Mouse (Mus musculus): ENCODE data around the gene Chd6. TPM values are rescaled to one million over a fixed set of nuclear protein-coding genes. Genes with fewer than 3 reads are reported as not detected.

The Chd6 gene
- polyA plus RNA-seq, 1 experiment from 2014 or later: 39.4 TPM

DNA sequence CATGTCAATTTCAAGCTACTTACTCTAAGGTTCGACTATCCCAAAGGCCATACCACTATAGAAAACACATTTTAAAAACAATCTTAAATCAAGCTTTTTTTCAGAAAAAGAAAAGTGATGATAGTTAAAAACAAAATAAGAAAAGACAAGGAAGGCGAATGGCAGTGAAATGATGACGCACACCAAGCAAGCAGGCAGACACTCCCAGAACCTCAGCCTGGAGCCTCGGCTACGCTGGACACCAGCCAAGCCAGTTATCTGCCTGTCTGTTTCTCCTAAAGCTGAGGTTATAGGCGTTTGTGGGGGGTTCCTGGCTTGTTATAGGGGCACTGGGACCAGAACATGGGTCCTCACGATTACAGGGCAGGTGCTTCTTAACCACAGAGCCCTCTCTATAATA lies 76.5 kb downstream of the Chd6 start:
- 92% methylated on average over 7 of the region's 7 CpGs for WGBS
- DNase-seq (ENCODE audit: low spot score) (no peak), ATAC-seq (ENCODE audit: insufficient number of reproducible peaks, low FRiP score, low TSS enrichment, low read depth) (no peak)
- Histone ChIP-seq H3K36me3 (ENCODE audit: control insufficient read depth, insufficient read depth, low read length) (peaks cover 9% of the 10 kb centered on the region), H3K4me3 (ENCODE audit: low read depth, low read length) (no peak overlapping the region), H3K9ac (ENCODE audit: low read length) (no peak overlapping the region), H3K4me2 (ENCODE audit: low read depth, severe bottlenecking) (no peak overlapping the region), H3K4me1 (ENCODE audit: control insufficient read depth, insufficient read depth, low read length) (no peaks in the 10 kb centered on the region), H3K27me3 (ENCODE audit: control insufficient read depth, insufficient read depth, low read length) (no peaks in the 10 kb centered on the region), H3K27ac (replicated peaks; ENCODE audit: low read depth, low read length) (no peak overlapping the region), H3K9me3 (ENCODE audit: control insufficient read depth, low read length) (no peaks in the 10 kb centered on the region)

DNA sequence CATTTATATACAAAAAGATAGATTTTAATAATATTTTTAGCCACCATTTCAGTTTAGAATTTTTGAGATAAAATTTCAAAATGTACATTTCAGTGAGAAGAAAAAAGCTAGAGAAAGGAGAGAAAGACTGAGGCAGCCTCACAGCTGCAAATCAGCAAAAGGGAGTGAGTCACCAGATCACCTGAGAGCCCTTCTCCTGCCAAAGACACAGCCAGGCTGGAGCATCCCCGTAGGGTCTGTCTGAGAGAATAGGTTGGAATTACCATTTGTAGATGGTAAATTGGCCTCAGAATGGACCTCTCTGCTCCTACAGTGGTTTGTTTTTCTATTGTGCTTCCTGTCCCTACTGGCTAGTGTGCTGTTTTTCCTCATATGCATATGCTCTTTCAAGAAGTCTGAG lies 84.3 kb downstream of the Chd6 start:
- DNase-seq (ENCODE audit: low spot score) (no peak), ATAC-seq (ENCODE audit: insufficient number of reproducible peaks, low FRiP score, low TSS enrichment, low read depth) (no peak)
- H3K4me3 ChIP-seq (ENCODE audit: low read depth, low read length): no peak overlapping the region
- peaks cover 13% of the 10 kb centered on the region; the same call in 1 of the 2 replicates for H3K36me3 ChIP-seq (ENCODE audit: control insufficient read depth, insufficient read depth, low read length)
- no peaks in the 10 kb centered on the region for H3K27me3 ChIP-seq (ENCODE audit: control insufficient read depth, insufficient read depth, low read length)
- no peak overlapping the region for H3K4me2 ChIP-seq (ENCODE audit: low read depth, severe bottlenecking)
- H3K9me3 ChIP-seq (ENCODE audit: control insufficient read depth, low read length): no peaks in the 10 kb centered on the region
- no peak overlapping the region for H3K9ac ChIP-seq (ENCODE audit: low read length)
- H3K27ac ChIP-seq (replicated peaks; ENCODE audit: low read depth, low read length): no peak overlapping the region
- 96% methylated on average over 1 of the region's 1 CpGs for WGBS
- H3K4me1 ChIP-seq (ENCODE audit: control insufficient read depth, insufficient read depth, low read length): no peaks in the 10 kb centered on the region

DNA sequence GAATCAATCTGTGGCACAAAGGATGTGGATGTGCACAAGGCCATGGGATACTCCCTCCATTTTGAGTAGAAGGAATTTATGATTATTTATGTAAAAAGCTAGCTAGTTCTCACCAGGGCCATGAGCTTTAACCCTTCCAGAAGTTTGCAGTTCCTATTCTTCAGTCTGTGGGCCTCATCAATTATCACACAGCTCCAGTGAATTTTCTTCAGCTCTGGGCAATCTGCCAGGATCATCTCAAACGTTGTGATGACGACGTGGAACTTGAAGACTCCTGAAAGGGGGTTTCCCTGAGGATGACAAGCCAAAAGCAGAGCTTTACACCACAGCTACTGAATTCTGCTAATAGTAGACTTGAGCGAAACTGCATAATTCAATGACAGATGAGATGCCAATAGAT lies 91.0 kb downstream of the Chd6 start:
- no peak for ATAC-seq (ENCODE audit: insufficient number of reproducible peaks, low FRiP score, low TSS enrichment, low read depth)
- Histone ChIP-seq H3K4me2 (ENCODE audit: low read depth, severe bottlenecking) (no peak overlapping the region), H3K9ac (ENCODE audit: low read length) (no peak overlapping the region), H3K27ac (replicated peaks; ENCODE audit: low read depth, low read length) (no peak overlapping the region), H3K36me3 (ENCODE audit: control insufficient read depth, insufficient read depth, low read length) (peaks cover 11% of the 10 kb centered on the region; the same call in 1 of the 2 replicates), H3K27me3 (ENCODE audit: control insufficient read depth, insufficient read depth, low read length) (no peaks in the 10 kb centered on the region), H3K9me3 (ENCODE audit: control insufficient read depth, low read length) (no peaks in the 10 kb centered on the region), H3K4me1 (ENCODE audit: control insufficient read depth, insufficient read depth, low read length) (no peaks in the 10 kb centered on the region), H3K4me3 (ENCODE audit: low read depth, low read length) (no peak overlapping the region)
- DNase-seq (ENCODE audit: low spot score): no peak
- 88% methylated on average over 4 of the region's 4 CpGs for WGBS

GRCm38 (mm10) chr2:161012577-161013251 lies 96.2 kb downstream of the Chd6 start:
- 95% methylated on average over 16 of the region's 16 CpGs for WGBS
- H3K4me3 ChIP-seq (ENCODE audit: low read depth, low read length): no peak overlapping the region
- H3K36me3 ChIP-seq (ENCODE audit: control insufficient read depth, insufficient read depth, low read length): peaks cover 16% of the 10 kb centered on the region
- no peak overlapping the region for H3K27ac ChIP-seq (replicated peaks; ENCODE audit: low read depth, low read length)
- H3K4me1 ChIP-seq (ENCODE audit: control insufficient read depth, insufficient read depth, low read length): no peaks in the 10 kb centered on the region
- no peaks in the 10 kb centered on the region for H3K9me3 ChIP-seq (ENCODE audit: control insufficient read depth, low read length)
- ATAC-seq (ENCODE audit: insufficient number of reproducible peaks, low FRiP score, low TSS enrichment, low read depth): no peak
- H3K27me3 ChIP-seq (ENCODE audit: control insufficient read depth, insufficient read depth, low read length): no peaks in the 10 kb centered on the region
- DNase-seq (ENCODE audit: low spot score): no peak
- no peak overlapping the region for H3K9ac ChIP-seq (ENCODE audit: low read length)
- H3K4me2 ChIP-seq (ENCODE audit: low read depth, severe bottlenecking): no peak overlapping the region

DNA sequence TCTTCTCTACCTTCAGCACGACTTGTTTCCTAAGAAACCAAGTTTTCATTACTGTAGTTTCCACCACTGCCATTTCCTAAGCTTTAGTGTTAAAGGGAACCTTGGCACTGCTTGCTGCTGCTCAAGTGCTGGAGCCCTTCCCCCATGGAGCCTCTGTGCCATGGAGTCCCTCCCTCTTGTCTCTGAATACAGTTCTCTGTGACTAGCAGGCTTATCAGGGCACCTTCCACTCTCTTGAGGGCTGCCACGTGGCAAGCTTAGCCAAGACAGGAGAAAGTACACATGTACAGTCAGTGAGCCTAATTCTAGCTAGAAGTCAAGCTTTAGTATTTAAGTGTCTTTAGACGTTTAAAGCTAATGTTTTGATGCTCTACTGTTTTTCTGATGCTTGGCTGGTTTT lies 104.5 kb downstream of the Chd6 start:
- H3K27me3 ChIP-seq (ENCODE audit: control insufficient read depth, insufficient read depth, low read length): no peaks in the 10 kb centered on the region
- no peaks in the 10 kb centered on the region for H3K9me3 ChIP-seq (ENCODE audit: control insufficient read depth, low read length)
- WGBS: 76% methylated on average over 3 of the region's 3 CpGs
- H3K4me3 ChIP-seq (ENCODE audit: low read depth, low read length): no peak overlapping the region
- no peak overlapping the region for H3K4me2 ChIP-seq (ENCODE audit: low read depth, severe bottlenecking)
- H3K36me3 ChIP-seq (ENCODE audit: control insufficient read depth, insufficient read depth, low read length): peaks cover 3% of the 10 kb centered on the region; the same call in 1 of the 2 replicates
- no peak overlapping the region for H3K27ac ChIP-seq (replicated peaks; ENCODE audit: low read depth, low read length)
- no peak overlapping the region for H3K9ac ChIP-seq (ENCODE audit: low read length)
- ATAC-seq (ENCODE audit: insufficient number of reproducible peaks, low FRiP score, low TSS enrichment, low read depth): no peak
- no peaks in the 10 kb centered on the region for H3K4me1 ChIP-seq (ENCODE audit: control insufficient read depth, insufficient read depth, low read length)
- DNase-seq (ENCODE audit: low spot score): no peak

DNA sequence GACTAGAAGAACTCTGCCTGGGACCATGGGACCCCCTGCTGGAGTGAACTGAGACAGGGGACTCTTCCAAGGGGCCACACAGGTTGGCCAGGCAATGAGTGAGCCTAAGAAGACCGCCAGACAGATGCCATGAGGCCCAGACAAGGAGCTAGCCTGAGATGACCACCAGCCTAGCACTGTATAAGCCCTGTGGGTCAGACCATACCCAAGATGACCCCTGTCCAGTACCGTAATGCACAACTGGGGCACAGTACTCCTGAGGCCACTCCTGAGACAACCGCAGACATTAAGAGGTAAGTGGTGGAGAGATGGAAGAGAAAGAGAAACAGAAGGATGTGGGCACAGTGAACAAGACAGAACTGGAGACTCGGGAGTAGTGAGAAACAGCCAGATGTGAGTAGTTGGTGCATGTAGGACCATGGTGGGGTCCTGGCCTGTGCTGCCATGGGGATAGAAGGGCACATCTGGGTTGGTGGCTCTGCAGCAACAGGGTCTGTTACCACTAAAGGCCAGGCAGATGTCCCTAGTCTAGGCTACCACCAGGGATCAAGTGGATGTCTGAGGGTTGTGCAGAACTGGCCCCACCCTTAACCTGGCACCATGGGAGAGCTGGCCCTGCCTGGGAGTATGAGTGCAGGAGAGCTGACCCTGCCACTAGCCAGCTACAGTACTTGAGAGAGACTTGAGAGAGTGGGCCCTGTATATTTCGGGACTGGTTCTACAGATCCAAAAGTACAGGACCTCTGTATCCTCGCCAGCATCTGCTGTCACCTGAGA lies 111.7 kb downstream of the Chd6 start:
- no peaks in the 10 kb centered on the region for H3K4me1 ChIP-seq (ENCODE audit: control insufficient read depth, insufficient read depth, low read length)
- no peaks in the 10 kb centered on the region for H3K9me3 ChIP-seq (ENCODE audit: control insufficient read depth, low read length)
- DNase-seq (ENCODE audit: low spot score) (no peak), ATAC-seq (ENCODE audit: insufficient number of reproducible peaks, low FRiP score, low TSS enrichment, low read depth) (no peak)
- no peak overlapping the region for H3K4me3 ChIP-seq (ENCODE audit: low read depth, low read length)
- H3K27ac ChIP-seq (replicated peaks; ENCODE audit: low read depth, low read length): no peak overlapping the region
- H3K36me3 ChIP-seq (ENCODE audit: control insufficient read depth, insufficient read depth, low read length): no peaks in the 10 kb centered on the region
- WGBS: 88% methylated on average over 6 of the region's 6 CpGs
- H3K4me2 ChIP-seq (ENCODE audit: low read depth, severe bottlenecking): no peak overlapping the region
- H3K27me3 ChIP-seq (ENCODE audit: control insufficient read depth, insufficient read depth, low read length): no peaks in the 10 kb centered on the region
- no peak overlapping the region for H3K9ac ChIP-seq (ENCODE audit: low read length)

- H3K4me3 ChIP-seq (ENCODE audit: low read depth, low read length): no peak overlapping the region
- ATAC-seq (ENCODE audit: insufficient number of reproducible peaks, low FRiP score, low TSS enrichment, low read depth) (no peak), DNase-seq (ENCODE audit: low spot score) (no peak)
- H3K4me2 ChIP-seq (ENCODE audit: low read depth, severe bottlenecking): no peak overlapping the region
- no peaks in the 10 kb centered on the region for H3K9me3 ChIP-seq (ENCODE audit: control insufficient read depth, low read length)
- H3K9ac ChIP-seq (ENCODE audit: low read length): no peak overlapping the region
- H3K27me3 ChIP-seq (ENCODE audit: control insufficient read depth, insufficient read depth, low read length): no peaks in the 10 kb centered on the region
- WGBS: 94% methylated on average over 1 of the region's 1 CpGs
- H3K27ac ChIP-seq (replicated peaks; ENCODE audit: low read depth, low read length): no peak overlapping the region
- no peaks in the 10 kb centered on the region for H3K4me1 ChIP-seq (ENCODE audit: control insufficient read depth, insufficient read depth, low read length)
- peaks cover 3% of the 10 kb centered on the region; the same call in 1 of the 2 replicates for H3K36me3 ChIP-seq (ENCODE audit: control insufficient read depth, insufficient read depth, low read length)
Observed at GRCm38 (mm10) chr2:160994181-160994580, 114.7 kb downstream of the Chd6 start.

GRCm38 (mm10) chr2:160992465-160992864 lies 116.4 kb downstream of the Chd6 start:
- WGBS: 96% methylated on average over 3 of the region's 3 CpGs
- Histone ChIP-seq H3K4me2 (ENCODE audit: low read depth, severe bottlenecking) (no peak overlapping the region), H3K36me3 (ENCODE audit: control insufficient read depth, insufficient read depth, low read length) (peaks cover 3% of the 10 kb centered on the region; the same call in 1 of the 2 replicates)

More at GRCm38 (mm10) chr2:160992465-160992864, 116.4 kb downstream of the Chd6 start:
- H3K4me3 ChIP-seq (ENCODE audit: low read depth, low read length): no peak overlapping the region
- H3K9me3 ChIP-seq (ENCODE audit: control insufficient read depth, low read length): no peaks in the 10 kb centered on the region
- H3K9ac ChIP-seq (ENCODE audit: low read length): no peak overlapping the region
- DNase-seq (ENCODE audit: low spot score) (no peak), ATAC-seq (ENCODE audit: insufficient number of reproducible peaks, low FRiP score, low TSS enrichment, low read depth) (no peak)
- H3K27me3 ChIP-seq (ENCODE audit: control insufficient read depth, insufficient read depth, low read length): no peaks in the 10 kb centered on the region
- H3K4me1 ChIP-seq (ENCODE audit: control insufficient read depth, insufficient read depth, low read length): no peaks in the 10 kb centered on the region
- H3K27ac ChIP-seq (replicated peaks; ENCODE audit: low read depth, low read length): no peak overlapping the region
